Mouse (Mus musculus) embryonic fibroblast, embryonic 13.5 days (primary cell): ENCODE data around the gene Brd3. TPM values are rescaled to one million over a fixed set of nuclear protein-coding genes. Genes with fewer than 3 reads are reported as not detected.
A peak's percentile ranks its signal among the peaks of the same experiment; 100 is the strongest.

Source experiments
- H3K27ac ChIP-seq: 2 replicates; pipeline ENCODE4 v1.5.1; 2012; ENCODE audit warnings: low read length, control low read depth, inconsistent platforms; ENCODE audit not compliant: insufficient read depth
- H3K4me1 ChIP-seq: 2 replicates; pipeline ENCODE4 v1.6.1; 2011; ENCODE audit warnings: low read length; ENCODE audit not compliant: control insufficient read depth, insufficient read depth
- H3K4me3 ChIP-seq: 2 replicates; pipeline ENCODE4 v1.5.1; 2011; ENCODE audit warnings: mild to moderate bottlenecking, control low read depth, low read length; ENCODE audit not compliant: insufficient read depth
- CTCF ChIP-seq: IDR thresholded peaks from 2 replicates; pipeline ENCODE4 v1.5.1; 2011; ENCODE audit warnings: mild to moderate bottlenecking, control low read depth, low read length, moderate library complexity, borderline replicate concordance; ENCODE audit not compliant: insufficient read depth
- POLR2A ChIP-seq: IDR thresholded peaks from 2 replicates; pipeline ENCODE4 v1.6.1; 2011; ENCODE audit warnings: low read depth, mild to moderate bottlenecking, control low read depth, low read length, moderate library complexity
- polyA plus RNA-seq: library from polyadenylated mRNA; stranded (reverse); fragments of >200 nt; gene quantifications from 2 replicates; pipeline ENCODE4 v1.2.4, GENCODE M21; 2011; ENCODE audit warnings: low read depth; ENCODE audit not compliant: missing spikeins, insufficient read length

Gene Brd3
- polyA plus RNA-seq, 1 experiment = 41.4 TPM

GRCm38 (mm10) chr2:27418577-27419070 lies 88.8 kb downstream of the Brd3 start:
- H3K4me1 ChIP-seq = peaks cover 12% of the 10 kb centered on the region
- H3K27ac ChIP-seq = no peak overlapping the region
- H3K4me3 ChIP-seq = no peak overlapping the region
- TF ChIP-seq CTCF = no peak
- no peak for TF ChIP-seq POLR2A

GRCm38 (mm10) chr2:27417648-27418153 lies 89.8 kb downstream of the Brd3 start:
- TF ChIP-seq CTCF (no peak), POLR2A (no peak)
- Histone ChIP-seq H3K4me3 (no peak overlapping the region), H3K4me1 (peaks cover 13% of the 10 kb centered on the region), H3K27ac (no peak overlapping the region)

- H3K4me3 ChIP-seq = no peak overlapping the region
- no peak overlapping the region for H3K27ac ChIP-seq
- TF ChIP-seq CTCF (no peak), POLR2A (no peak)
- peaks cover 18% of the 10 kb centered on the region for H3K4me1 ChIP-seq
Measured at GRCm38 (mm10) chr2:27416425-27416824, 91.0 kb downstream of the Brd3 start.

GRCm38 (mm10) chr2:27415060-27415783 lies 92.2 kb downstream of the Brd3 start:
- Histone ChIP-seq H3K4me3 (no peak overlapping the region), H3K27ac (no peak overlapping the region), H3K4me1 (peaks cover 18% of the 10 kb centered on the region)
- no peak for TF ChIP-seq CTCF
- TF ChIP-seq POLR2A = no peak

GRCm38 (mm10) chr2:27413936-27414657 lies 93.4 kb downstream of the Brd3 start:
- H3K4me3 ChIP-seq = no peak overlapping the region
- TF ChIP-seq POLR2A (no peak; the same call in 1 of the 2 replicates), CTCF (no peak)
- H3K4me1 ChIP-seq = peaks cover 18% of the 10 kb centered on the region
- peak overlapping the region; percentile 15; the same call in 1 of the 2 replicates for H3K27ac ChIP-seq

- H3K27ac ChIP-seq = peak overlapping the region; percentile 15; the same call in 1 of the 2 replicates
- no peak overlapping the region for H3K4me3 ChIP-seq
- TF ChIP-seq CTCF = no peak
- H3K4me1 ChIP-seq = peaks cover 18% of the 10 kb centered on the region
Measured at GRCm38 (mm10) chr2:27413582-27413935, 93.9 kb downstream of the Brd3 start.

GRCm38 (mm10) chr2:27412245-27412800 lies 95.1 kb downstream of the Brd3 start:
- H3K27ac ChIP-seq = no peak overlapping the region
- peaks cover 18% of the 10 kb centered on the region for H3K4me1 ChIP-seq
- no peak overlapping the region for H3K4me3 ChIP-seq
- TF ChIP-seq CTCF (no peak), POLR2A (no peak)

- H3K4me3 ChIP-seq = no peak overlapping the region
- peaks cover 18% of the 10 kb centered on the region for H3K4me1 ChIP-seq
Measured at GRCm38 (mm10) chr2:27411688-27412174, 95.7 kb downstream of the Brd3 start.

GRCm38 (mm10) chr2:27410518-27411140 lies 96.8 kb downstream of the Brd3 start:
- TF ChIP-seq CTCF (no peak), POLR2A (no peak)
- Histone ChIP-seq H3K4me1 (peaks cover 18% of the 10 kb centered on the region), H3K27ac (no peak overlapping the region), H3K4me3 (no peak overlapping the region)

More at GRCm38 (mm10) chr2:27411688-27412174, 95.7 kb downstream of the Brd3 start:
- TF ChIP-seq CTCF = no peak
- no peak for TF ChIP-seq POLR2A
- no peak overlapping the region for H3K27ac ChIP-seq
